10 mouse cellular contexts compared by ENCODE assay signal in the genomic region with DNA sequence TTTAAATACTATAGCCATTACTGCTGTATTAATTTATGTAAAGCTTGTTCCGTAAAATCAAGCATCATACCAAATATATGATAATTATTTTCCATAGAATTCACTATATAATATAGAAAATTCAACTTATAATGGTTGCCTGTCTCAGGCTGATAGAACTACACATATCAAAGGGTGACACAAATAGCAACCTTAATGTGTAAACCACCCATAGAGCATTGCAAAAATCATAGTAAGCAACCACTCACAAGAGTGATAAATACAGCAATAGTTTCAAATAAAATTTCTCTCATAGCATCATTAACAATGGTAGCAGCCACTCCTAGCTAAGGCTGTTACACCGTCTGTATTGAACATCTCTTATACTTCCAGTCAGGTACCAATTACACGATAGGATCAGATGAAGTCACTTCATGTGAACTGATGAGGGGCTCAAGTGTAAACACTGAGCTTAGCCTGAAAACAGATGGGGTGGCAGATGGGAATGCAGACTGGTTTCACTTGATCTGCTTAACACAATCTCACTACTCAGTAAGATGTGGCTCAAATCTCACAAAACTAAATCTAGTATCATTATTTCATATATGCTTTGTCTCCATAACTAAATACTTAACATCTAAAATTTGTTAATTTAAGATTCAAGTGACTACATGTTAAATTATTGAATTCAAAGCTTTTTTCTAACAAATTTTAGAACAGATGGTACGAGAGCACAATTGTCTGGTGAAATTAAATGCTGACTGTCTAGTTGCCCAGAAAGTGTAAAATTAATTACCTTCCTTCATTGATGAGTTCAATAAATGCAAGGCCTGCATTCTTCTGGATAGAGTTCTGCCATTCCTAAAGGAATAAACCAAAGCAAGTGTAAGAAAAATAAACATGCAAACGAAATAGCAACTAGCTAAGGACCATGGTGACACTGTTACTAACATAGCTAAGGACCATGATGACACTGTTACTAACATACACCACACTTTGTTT.
DNase-seq lines count a peak whose midpoint lies in the region; ATAC-seq lines count a peak whose summit lies in the region.
"Had no signal": no experiment of that assay in that cellular context is flagged by ENCODE, and none has a peak within 500 bp of the region (broad histone marks: within the 10 kb centered on the region; RNA-seq: fewer than 3 reads in every experiment).

No protein-coding gene starts in this region.

- peak; percentile 93 for ATAC-seq in forebrain, embryonic 16.5 days
- ATAC-seq in midbrain, embryonic 13.5 days, result peak; percentile 66
- ATAC-seq: intestine, embryonic 15.5 days had no signal

- H3K9me3 ChIP-seq in forebrain, embryonic 16.5 days (ENCODE audit: control insufficient read depth, low read length), result no peaks in the 10 kb centered on the region
- H3K9me3 ChIP-seq in midbrain, embryonic 13.5 days, result no peaks in the 10 kb centered on the region
- H3K9me3 ChIP-seq: intestine, embryonic 15.5 days had no signal

- no peak overlapping the region for H3K4me2 ChIP-seq in forebrain, embryonic 16.5 days (ENCODE audit: low read length)
- no peak overlapping the region for H3K4me2 ChIP-seq in midbrain, embryonic 13.5 days (replicated peaks)
- H3K4me2 ChIP-seq: intestine, embryonic 15.5 days had no signal

- no peaks in the 10 kb centered on the region for H3K27me3 ChIP-seq in forebrain, embryonic 16.5 days (replicated peaks; ENCODE audit: control insufficient read depth, insufficient read depth, low read length)
- H3K27me3 ChIP-seq in midbrain, embryonic 13.5 days, result no peaks in the 10 kb centered on the region
- H3K27me3 ChIP-seq: intestine, embryonic 15.5 days had no signal

- H3K4me3 ChIP-seq in forebrain, embryonic 16.5 days (replicated peaks; ENCODE audit: low read length), result no peak overlapping the region
- H3K4me3 ChIP-seq in midbrain, embryonic 13.5 days (replicated peaks), result no peak overlapping the region
- H3K4me3 ChIP-seq: intestine, embryonic 15.5 days had no signal

- intact Hi-C loops in heart, postnatal 25 days (cut with DNase I), result no loop called here
- intact Hi-C loops in heart, postnatal 10 days (cut with DNase I), result no loop called here

- no peaks in the 10 kb centered on the region for H3K4me1 ChIP-seq in forebrain, embryonic 16.5 days (replicated peaks; ENCODE audit: control insufficient read depth, insufficient read depth, low read length)
- H3K4me1 ChIP-seq in midbrain, embryonic 13.5 days (replicated peaks), result no peaks in the 10 kb centered on the region
- H3K4me1 ChIP-seq: intestine, embryonic 15.5 days had no signal

- 0 out of 2 replicates have a peak, but pooled peaks cover 2% of the 10 kb centered on the region for H3K36me3 ChIP-seq in forebrain, embryonic 16.5 days (ENCODE audit: control insufficient read depth, insufficient read depth)
- H3K36me3 ChIP-seq in midbrain, embryonic 13.5 days, result peaks cover 9% of the 10 kb centered on the region; the same call in 1 of the 2 replicates
- H3K36me3 ChIP-seq: intestine, embryonic 15.5 days had no signal

- 48% methylated on average over 5 of the region's 5 CpGs for WGBS in forebrain, embryonic 16.5 days
- WGBS in midbrain, embryonic 13.5 days, result 69% methylated on average over 5 of the region's 5 CpGs

- H3K9ac ChIP-seq in forebrain, embryonic 16.5 days (replicated peaks; ENCODE audit: low read depth, low read length), result no peak overlapping the region
- H3K9ac ChIP-seq in midbrain, embryonic 13.5 days (replicated peaks), result no peak overlapping the region
- H3K9ac ChIP-seq: intestine, embryonic 15.5 days had no signal

- 0 out of 2 replicates have a peak overlapping the region, but pooled peaks have one; percentile 42 for H3K27ac ChIP-seq in forebrain, embryonic 16.5 days (ENCODE audit: low read length)
- H3K27ac ChIP-seq in midbrain, embryonic 13.5 days, result no peak overlapping the region
- H3K27ac ChIP-seq: intestine, embryonic 15.5 days had no signal

- peak; percentile 25 for DNase-seq in embryo, embryonic 10 days (ENCODE audit: low spot score)
- no peak for DNase-seq in embryo, embryonic 9.5 days (ENCODE audit: extremely low spot score)
- peak; percentile 75 to 86 for DNase-seq in cerebellum, adult 18-20 months
- no peak for DNase-seq in heart, postnatal 25 days (ENCODE audit: low spot score)
- no peak for DNase-seq in spleen, adult 18-20 months
- DNase-seq in heart, postnatal 10 days, result no peak
- DNase-seq: lung, postnatal 14 days had no signal

Comparison
In these comparisons a context has a peak if more than half of its experiments do, and no peak if none do; other contexts are left out.
1. DNase-seq: peak in embryo, embryonic 10 days (single experiment) and cerebellum, adult 18-20 months (2 of 2); none in embryo, embryonic 9.5 days (single experiment), heart, postnatal 25 days (single experiment), spleen, adult 18-20 months (0 of 2) and heart, postnatal 10 days (0 of 2).